Mouse (Mus musculus): Measurements from ENCODE around the gene Gm12845. TPM values are rescaled to one million over a fixed set of nuclear protein-coding genes. Genes with fewer than 3 reads are reported as not detected.

Gene Gm12845
- not detected for polyA plus RNA-seq (2014; fragmentation: Illumina TruSeq; extraction: RNeasy Lipid Tissue Mini Kit (QIAGEN cat#74804); ENCODE audit: low read depth, low replicate concordance)

GRCm38 (mm10) chr4:117724112-117724511 is at the start of gene Gm12845:
Gene Gm12845 (plus strand): TSS chr4:117724412.

GRCm38 (mm10) chr4:117681931-117682461 is 42.2 kb upstream of the Gm12845 start, which contains the start of gene Dmap1:
Gene Dmap1 (minus strand): TSS chr4:117682273.

GRCm38 (mm10) chr4:117765416-117765815 is 41.2 kb downstream of the Gm12845 start, which contains the start of gene Klf17:
Gene Klf17 (minus strand): TSS chr4:117765648.

Other genes with a start within 250 kb of the Gm12845 start
- 11.5 TPM for gene Rnf220, start 227.4 kb upstream of the Gm12845 start, polyA plus RNA-seq (2014; fragmentation: Illumina TruSeq; extraction: RNeasy Lipid Tissue Mini Kit (QIAGEN cat#74804); ENCODE audit: low read depth, low replicate concordance)
- 27.3 TPM for gene Eri3, start 174.0 kb upstream of the Gm12845 start, polyA plus RNA-seq (2014; fragmentation: Illumina TruSeq; extraction: RNeasy Lipid Tissue Mini Kit (QIAGEN cat#74804); ENCODE audit: low read depth, low replicate concordance)
- gene Dmap1, start 42.1 kb upstream of the Gm12845 start, polyA plus RNA-seq (2014; fragmentation: Illumina TruSeq; extraction: RNeasy Lipid Tissue Mini Kit (QIAGEN cat#74804); ENCODE audit: low read depth, low replicate concordance) = 3.0 TPM
- gene Klf17, start 41.2 kb downstream of the Gm12845 start, polyA plus RNA-seq (2014; fragmentation: Illumina TruSeq; extraction: RNeasy Lipid Tissue Mini Kit (QIAGEN cat#74804); ENCODE audit: low read depth, low replicate concordance) = 14.5 TPM
- 0.34 TPM for gene Slc6a9, start 110.1 kb downstream of the Gm12845 start, polyA plus RNA-seq (2014; fragmentation: Illumina TruSeq; extraction: RNeasy Lipid Tissue Mini Kit (QIAGEN cat#74804); ENCODE audit: low read depth, low replicate concordance)
- 6.1 TPM for gene Ccdc24, start 148.1 kb downstream of the Gm12845 start, polyA plus RNA-seq (2014; fragmentation: Illumina TruSeq; extraction: RNeasy Lipid Tissue Mini Kit (QIAGEN cat#74804); ENCODE audit: low read depth, low replicate concordance)
- gene B4galt2, start 159.1 kb downstream of the Gm12845 start, polyA plus RNA-seq (2014; fragmentation: Illumina TruSeq; extraction: RNeasy Lipid Tissue Mini Kit (QIAGEN cat#74804); ENCODE audit: low read depth, low replicate concordance) = 0.81 TPM
- 30.7 TPM for gene Atp6v0b, start 162.9 kb downstream of the Gm12845 start, polyA plus RNA-seq (2014; fragmentation: Illumina TruSeq; extraction: RNeasy Lipid Tissue Mini Kit (QIAGEN cat#74804); ENCODE audit: low read depth, low replicate concordance)
- gene Dph2, start 167.6 kb downstream of the Gm12845 start, polyA plus RNA-seq (2014; fragmentation: Illumina TruSeq; extraction: RNeasy Lipid Tissue Mini Kit (QIAGEN cat#74804); ENCODE audit: low read depth, low replicate concordance) = 1.7 TPM
- 18.1 TPM for gene Ipo13, start 190.6 kb downstream of the Gm12845 start, polyA plus RNA-seq (2014; fragmentation: Illumina TruSeq; extraction: RNeasy Lipid Tissue Mini Kit (QIAGEN cat#74804); ENCODE audit: low read depth, low replicate concordance)
- 1.4 TPM for gene Artn, start 205.4 kb downstream of the Gm12845 start, polyA plus RNA-seq (2014; fragmentation: Illumina TruSeq; extraction: RNeasy Lipid Tissue Mini Kit (QIAGEN cat#74804); ENCODE audit: low read depth, low replicate concordance)

Measured in testis, adult 10 weeks (tissue).